In the genomic region with DNA sequence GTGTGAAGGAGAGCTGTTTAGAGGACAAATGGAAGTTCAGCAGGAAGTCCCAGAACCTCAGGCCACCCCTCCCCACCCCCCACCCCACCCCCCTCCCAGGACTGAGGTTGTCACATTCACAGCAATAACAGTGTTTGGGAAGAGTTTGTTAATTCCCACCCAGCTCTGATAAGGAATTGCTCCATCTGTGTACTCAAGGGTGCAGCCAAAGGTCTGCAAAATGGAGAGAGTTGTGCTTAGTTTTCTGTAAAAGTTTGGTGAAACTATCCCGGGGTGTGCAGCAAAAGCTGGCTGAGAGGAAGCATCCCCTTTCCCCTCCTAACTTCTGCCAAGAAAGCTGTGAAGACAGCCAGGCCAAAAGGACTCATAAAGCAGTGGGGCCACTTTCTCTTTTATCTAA, we compare ENCODE assay signal across 7 mouse cellular contexts. TPM values are rescaled to one million over a fixed set of nuclear protein-coding genes. Genes with fewer than 3 reads are reported as not detected.
A peak's percentile ranks its signal among the peaks of the same experiment; 100 is the strongest.
DNase-seq lines count a peak whose midpoint lies in the region; ATAC-seq and TF ChIP-seq lines count a peak whose summit lies in the region.

No protein-coding gene starts in this region.

- TF ChIP-seq RAD21 in MEL (IDR thresholded peaks at IDR 0.05; ENCODE audit: low read depth, low read length) = no peak

- H3K27me3 ChIP-seq in MEL (ENCODE audit: control insufficient read depth in 1 of 2, insufficient read depth in 2 of 2, low read length in 2 of 2) = peaks cover 0 to 1% of the 10 kb centered on the region in 2 experiments; a peak in 1 of 4 replicates
- no peaks in the 10 kb centered on the region for H3K27me3 ChIP-seq in hindbrain, embryonic 13.5 days
- no peaks in the 10 kb centered on the region for H3K27me3 ChIP-seq in liver, postnatal 0 days (ENCODE audit: insufficient read depth, low read length)

- H3K27ac ChIP-seq in MEL (ENCODE audit: control insufficient read depth, low read depth, low read length) = peak overlapping the region; percentile 76
- 0 out of 2 replicates have a peak overlapping the region, but pooled peaks have one; percentile 28 for H3K27ac ChIP-seq in embryonic fibroblast, embryonic 13.5 days (ENCODE audit: insufficient read depth, low read length)
- no peak overlapping the region for H3K27ac ChIP-seq in hindbrain, embryonic 13.5 days
- H3K27ac ChIP-seq in liver, postnatal 0 days (ENCODE audit: low read depth) = peak overlapping the region; percentile 98

- peaks cover 10 to 11% of the 10 kb centered on the region in 2 experiments; a peak in 3 of 4 replicates for H3K36me3 ChIP-seq in MEL (ENCODE audit: control insufficient read depth in 1 of 2, insufficient read depth in 2 of 2, low read length in 2 of 2)
- H3K36me3 ChIP-seq in hindbrain, embryonic 13.5 days = no peaks in the 10 kb centered on the region
- 0 out of 2 replicates have a peak, but pooled peaks cover 3% of the 10 kb centered on the region for H3K36me3 ChIP-seq in liver, postnatal 0 days (replicated peaks; ENCODE audit: insufficient read depth, low read length)

- H3K4me3 ChIP-seq in MEL (ENCODE audit: control insufficient read depth in 1 of 2, insufficient read depth in 1 of 2, low read depth in 2 of 2, low read length in 2 of 2) = peak overlapping the region; percentile 88 to 93
- peak overlapping the region; percentile 64 for H3K4me3 ChIP-seq in embryonic fibroblast, embryonic 13.5 days (ENCODE audit: insufficient read depth, low read length)
- H3K4me3 ChIP-seq in hindbrain, embryonic 13.5 days = peak overlapping the region; percentile 72
- peak overlapping the region; percentile 89 for H3K4me3 ChIP-seq in liver, postnatal 0 days (ENCODE audit: low read depth, low read length)

- peak overlapping the region; percentile 67 for H3K4me2 ChIP-seq in hindbrain, embryonic 13.5 days
- H3K4me2 ChIP-seq in liver, postnatal 0 days (ENCODE audit: low read depth, low read length) = peak overlapping the region; percentile 71

- H3K79me2 ChIP-seq in MEL (ENCODE audit: control insufficient read depth, insufficient read depth, low read length, poor library complexity) = peaks cover 61% of the 10 kb centered on the region

- no peak for TF ChIP-seq POLR2A in MEL (IDR thresholded peaks at IDR 0.05; ENCODE audit: control insufficient read depth in 1 of 2, insufficient read depth in 1 of 2, low read depth in 1 of 2, low read length in 2 of 2, poor library complexity in 1 of 2)
- no peak for TF ChIP-seq POLR2A in embryonic fibroblast, embryonic 13.5 days (IDR thresholded peaks at IDR 0.05; ENCODE audit: low read depth, low read length)

- no peak for TF ChIP-seq CTCF in MEL (IDR thresholded peaks at IDR 0.05 in 2 of 3, conservative IDR thresholded peaks at IDR 0.05 in 1 of 3; ENCODE audit: control insufficient read depth in 1 of 3, insufficient read depth in 1 of 3, low read depth in 2 of 3, low read length in 3 of 3, poor library complexity in 1 of 3, severe bottlenecking in 1 of 3)
- TF ChIP-seq CTCF in embryonic fibroblast, embryonic 13.5 days (IDR thresholded peaks at IDR 0.05; ENCODE audit: borderline replicate concordance, insufficient read depth, low read length) = no peak
- no peak for TF ChIP-seq CTCF in liver, postnatal 0 days (IDR thresholded peaks at IDR 0.05; ENCODE audit: low read depth)

- H3K9ac ChIP-seq in MEL (ENCODE audit: control insufficient read depth, low read depth, low read length, poor library complexity, severe bottlenecking) = peak overlapping the region; percentile 92
- H3K9ac ChIP-seq in hindbrain, embryonic 13.5 days = peak overlapping the region; percentile 87; the same call in 1 of the 2 replicates
- H3K9ac ChIP-seq in liver, postnatal 0 days (replicated peaks) = peak overlapping the region; percentile 95

- peaks cover 0 to 18% of the 10 kb centered on the region in 2 experiments; a peak in 3 of 4 replicates for H3K4me1 ChIP-seq in MEL (ENCODE audit: control insufficient read depth in 1 of 2, insufficient read depth in 2 of 2, low read length in 2 of 2)
- H3K4me1 ChIP-seq in embryonic fibroblast, embryonic 13.5 days (ENCODE audit: control insufficient read depth, insufficient read depth, low read length) = no peaks in the 10 kb centered on the region
- peaks cover 18% of the 10 kb centered on the region for H3K4me1 ChIP-seq in hindbrain, embryonic 13.5 days (replicated peaks)
- H3K4me1 ChIP-seq in liver, postnatal 0 days (ENCODE audit: insufficient read depth) = peaks cover 29% of the 10 kb centered on the region

- no peaks in the 10 kb centered on the region for H3K9me3 ChIP-seq in MEL (replicated peaks; ENCODE audit: insufficient read depth, low read length)
- no peaks in the 10 kb centered on the region for H3K9me3 ChIP-seq in hindbrain, embryonic 13.5 days
- no peaks in the 10 kb centered on the region for H3K9me3 ChIP-seq in liver, postnatal 0 days (ENCODE audit: low read length)

- no peak for ATAC-seq in hindbrain, embryonic 13.5 days (ENCODE audit: low FRiP score)
- peak; percentile 70 for ATAC-seq in liver, postnatal 0 days

- WGBS in hindbrain, embryonic 13.5 days = 70% methylated on average over 1 of the region's 1 CpGs
- WGBS in liver, postnatal 0 days (ENCODE audit: insufficient replicate concordance) = 0% methylated on average over 1 of the region's 1 CpGs

- peak; percentile 51 for DNase-seq in MEL (ENCODE audit: low read depth, low spot score)
- DNase-seq in liver, postnatal 0 days = peak; percentile 68
- DNase-seq in cerebellum, adult 8-10 months = no peak
- no peak for DNase-seq in spleen, adult 18-20 months
- DNase-seq in layer of hippocampus, postnatal 10 days (ENCODE audit: low spot score in 2 of 2) = no peak

- TF ChIP-seq EP300 in MEL (IDR thresholded peaks at IDR 0.05; ENCODE audit: low read depth in 1 of 2, low read length in 2 of 2) = no peak
- TF ChIP-seq EP300 in liver, postnatal 0 days (IDR thresholded peaks at IDR 0.05; ENCODE audit: low read depth) = no peak; the same call in 1 of the 2 replicates

TF ChIP-seq in MEL, 35 proteins besides CTCF, POLR2A, EP300 and RAD21:
- TF ChIP-seq MAX (IDR thresholded peaks at IDR 0.05; ENCODE audit: low read length) (no peak), MYB (IDR thresholded peaks at IDR 0.05; ENCODE audit: low read depth, low read length) (no peak), NELFE (IDR thresholded peaks at IDR 0.05; ENCODE audit: low read depth, low read length) (no peak), RCOR1 (IDR thresholded peaks at IDR 0.05; ENCODE audit: low read depth, low read length) (no peak), UBTF (IDR thresholded peaks at IDR 0.05; ENCODE audit: borderline replicate concordance, insufficient read depth, low read depth, low read length) (no peak), POLR2AphosphoS2 (IDR thresholded peaks at IDR 0.05; ENCODE audit: low read length) (no peak), CHD1 (IDR thresholded peaks at IDR 0.05; ENCODE audit: low read depth, low read length) (no peak), E2F4 (IDR thresholded peaks at IDR 0.05; ENCODE audit: borderline replicate concordance, low read depth, low read length) (no peak), ETS1 (IDR thresholded peaks at IDR 0.05; ENCODE audit: low read depth, low read length) (no peak)

RNA-seq across cellular contexts. Expression of a gene that starts 1.4 kb away (rescaled TPM):
- 42.8 and 47.9 TPM in 2 replicates for total RNA-seq in MEL (2012; rRNA removed)
- 10 to 100 TPM in 1 of 2 experiments, not detected in 1; 74.6 TPM for polyA plus RNA-seq in MEL (2012; ENCODE audit: insufficient read depth in 1 of 2, insufficient read length in 2 of 2, low read depth in 1 of 2, low replicate concordance in 2 of 2, missing spikeins in 1 of 2)
- 55.0 and 63.9 TPM in 2 replicates for polyA plus RNA-seq in embryonic fibroblast, embryonic 13.5 days (2011; ENCODE audit: insufficient read length, low read depth, missing spikeins)
- polyA plus RNA-seq in hindbrain, embryonic 13.5 days (2015; fragmentation: Nextera tagmentation; extraction: Ambion mirVana) = 77.3 and 81.4 TPM in 2 replicates
- polyA plus RNA-seq in liver, postnatal 0 days (2015; fragmentation: Nextera tagmentation; extraction: Ambion mirVana) = 66.4 and 67.7 TPM in 2 replicates
- 10 to 100 TPM; 74.3 to 80.2 TPM for total RNA-seq in layer of hippocampus, postnatal 10 days (2021)

RNA-seq across cellular contexts. Expression of a gene that starts 17.6 kb away (rescaled TPM):
- not detected in 2 replicates for total RNA-seq in MEL (2012; rRNA removed)
- polyA plus RNA-seq in MEL (2012; ENCODE audit: insufficient read depth in 1 of 2, insufficient read length in 2 of 2, low read depth in 1 of 2, low replicate concordance in 2 of 2, missing spikeins in 1 of 2) = not detected
- not detected in 2 replicates for polyA plus RNA-seq in embryonic fibroblast, embryonic 13.5 days (2011; ENCODE audit: insufficient read length, low read depth, missing spikeins)
- 1.2 and 1.5 TPM in 2 replicates for polyA plus RNA-seq in hindbrain, embryonic 13.5 days (2015; fragmentation: Nextera tagmentation; extraction: Ambion mirVana)
- polyA plus RNA-seq in liver, postnatal 0 days (2015; fragmentation: Nextera tagmentation; extraction: Ambion mirVana) = not detected in 2 replicates
- total RNA-seq in layer of hippocampus, postnatal 10 days (2021) = 1 to 10 TPM; 4.1 to 5.5 TPM

Comparison
In these comparisons a context has a peak if more than half of its experiments do, and no peak if none do; other contexts are left out.
1. DNase-seq: peak in MEL (single experiment) and liver, postnatal 0 days (single experiment); none in cerebellum, adult 8-10 months (single experiment), spleen, adult 18-20 months (0 of 2) and layer of hippocampus, postnatal 10 days (0 of 2).
2. Peak in every context shown above with its lines, with median percentiles within 50 percentile points of each other: H3K4me3 ChIP-seq and H3K9ac ChIP-seq.